Mouse (Mus musculus) E14TG2a.4 (cell line): ENCODE measurements around the gene Specc1.
A peak's percentile ranks its signal among the peaks of the same experiment; 100 is the strongest.

Experiments used
- H3K27me3 ChIP-seq: 2 replicates; pipeline ENCODE4 v1.6.1; 2014; ENCODE audit warnings: low read length, control low read depth; ENCODE audit not compliant: insufficient read depth
- H3K36me3 ChIP-seq: 2 replicates; pipeline ENCODE4 v1.6.1; 2014; ENCODE audit warnings: low read length, control low read depth; ENCODE audit not compliant: insufficient read depth
- H3K4me1 ChIP-seq: replicated peaks from 2 replicates; pipeline ENCODE4 v1.6.1; 2014; ENCODE audit warnings: low read depth, low read length, control low read depth
- H3K4me3 ChIP-seq: replicated peaks from 2 replicates; pipeline ENCODE4 v1.5.1; 2014; ENCODE audit warnings: mild to moderate bottlenecking, low read length
- H3K9me3 ChIP-seq: 2 replicates; pipeline ENCODE4 v1.6.1; 2014; ENCODE audit warnings: low read length, control low read depth
- CTCF ChIP-seq: conservative IDR thresholded peaks from 2 replicates; pipeline ENCODE4 v1.5.1; 2014; ENCODE audit warnings: low read length
- NANOG ChIP-seq: IDR thresholded peaks from 2 replicates; pipeline ENCODE4 v1.6.1; 2014; ENCODE audit warnings: borderline replicate concordance, low read length, mixed read lengths
- POU5F1 ChIP-seq: IDR thresholded peaks from 2 replicates; pipeline ENCODE4 v1.6.1; 2014; ENCODE audit warnings: low read length, borderline replicate concordance

Gene Specc1

DNA sequence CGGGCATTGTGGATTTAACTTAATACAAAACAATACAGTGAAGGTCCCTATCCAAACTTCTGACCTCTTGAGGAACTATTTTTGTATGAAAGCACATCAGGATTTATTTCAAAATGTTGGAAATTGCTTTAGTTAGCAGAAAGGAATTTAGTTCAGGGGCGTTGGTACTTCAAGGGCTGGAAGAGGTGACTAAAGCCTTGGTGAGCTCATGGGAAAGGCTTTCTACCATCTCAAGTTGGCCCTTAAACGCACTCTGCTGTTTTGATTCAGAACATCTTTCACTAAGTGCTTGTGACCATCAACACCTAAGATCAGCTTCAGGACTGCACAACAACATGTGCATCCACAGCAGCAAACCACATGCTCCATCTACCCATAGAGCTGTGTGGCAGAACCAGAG is 191.5 kb downstream of the Specc1 start:
- no peaks in the 10 kb centered on the region for H3K4me1 ChIP-seq
- TF ChIP-seq POU5F1 (no peak), NANOG (no peak), CTCF (no peak)
- no peak overlapping the region for H3K4me3 ChIP-seq
- no peaks in the 10 kb centered on the region for H3K9me3 ChIP-seq
- H3K36me3 ChIP-seq, result no peaks in the 10 kb centered on the region
- no peaks in the 10 kb centered on the region for H3K27me3 ChIP-seq

DNA sequence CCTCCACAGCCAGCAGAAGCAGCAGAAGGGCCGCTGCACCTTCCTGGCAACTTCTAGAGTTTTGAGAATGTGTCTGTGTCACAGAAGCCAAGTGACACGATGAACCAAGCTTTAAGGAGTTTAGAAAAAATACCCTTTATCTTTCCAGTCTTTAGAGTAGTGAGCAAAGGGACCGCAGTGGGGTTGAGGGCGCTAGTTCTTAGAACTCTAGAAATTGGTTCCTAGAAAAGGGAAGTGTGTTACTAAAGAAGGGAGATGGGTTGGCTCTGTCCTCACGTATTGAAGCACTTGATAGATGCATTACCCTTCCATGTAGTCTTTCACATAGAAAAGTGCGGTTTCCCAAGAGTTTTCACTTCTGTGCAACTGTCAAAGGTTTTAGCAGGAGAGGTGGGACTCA is 191.9 kb downstream of the Specc1 start:
- no peaks in the 10 kb centered on the region for H3K27me3 ChIP-seq
- H3K4me1 ChIP-seq, result no peaks in the 10 kb centered on the region
- TF ChIP-seq NANOG (no peak), POU5F1 (no peak), CTCF (no peak)
- no peak overlapping the region for H3K4me3 ChIP-seq
- no peaks in the 10 kb centered on the region for H3K36me3 ChIP-seq
- no peaks in the 10 kb centered on the region for H3K9me3 ChIP-seq

DNA sequence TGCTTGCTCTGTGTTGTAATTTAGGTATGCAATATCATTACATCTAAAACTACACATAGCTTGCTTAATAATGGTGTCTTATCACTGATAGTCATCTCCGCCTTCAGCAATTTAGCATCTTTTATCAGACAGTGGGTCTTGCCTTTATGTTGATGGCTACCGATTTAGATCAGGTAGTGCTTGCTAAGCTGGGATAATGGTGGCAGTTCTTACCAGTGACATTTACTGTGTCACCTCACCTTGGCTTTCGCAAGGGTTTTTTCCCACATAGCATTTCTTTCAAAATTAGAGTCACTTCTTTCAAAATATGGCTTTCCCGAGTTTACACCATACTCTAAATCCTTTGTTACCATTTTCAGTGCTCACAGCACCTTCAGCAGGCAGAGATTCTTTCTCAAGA is 196.5 kb downstream of the Specc1 start:
- Histone ChIP-seq H3K4me3 (no peak overlapping the region), H3K9me3 (no peaks in the 10 kb centered on the region), H3K36me3 (no peaks in the 10 kb centered on the region), H3K27me3 (no peaks in the 10 kb centered on the region), H3K4me1 (no peaks in the 10 kb centered on the region)
- TF ChIP-seq CTCF (no peak), POU5F1 (no peak), NANOG (no peak)

DNA sequence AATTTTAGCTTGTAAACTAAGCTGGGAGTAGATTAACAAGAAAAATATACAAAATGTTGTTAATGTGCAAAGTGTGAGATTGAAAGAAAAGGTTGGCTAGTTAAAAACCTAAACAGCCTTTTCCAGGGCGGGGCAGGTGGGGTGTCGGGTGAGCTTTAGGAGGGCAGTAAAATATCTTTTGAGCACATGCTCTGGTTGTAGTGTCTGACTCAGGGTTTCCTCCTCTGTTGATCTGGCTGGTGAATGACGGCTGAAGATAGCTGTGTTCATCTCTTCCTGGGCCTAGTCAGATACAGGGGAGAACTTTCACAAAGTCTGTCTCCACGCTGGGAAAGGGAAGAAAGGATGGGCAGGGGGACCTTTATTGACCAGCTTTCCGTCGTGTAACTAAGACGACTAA is 203.2 kb downstream of the Specc1 start:
- H3K4me3 ChIP-seq, result no peak overlapping the region
- TF ChIP-seq CTCF, result no peak
- no peak for TF ChIP-seq NANOG
- no peak for TF ChIP-seq POU5F1
- H3K9me3 ChIP-seq, result no peaks in the 10 kb centered on the region
- H3K36me3 ChIP-seq, result no peaks in the 10 kb centered on the region
- no peaks in the 10 kb centered on the region for H3K27me3 ChIP-seq
- no peaks in the 10 kb centered on the region for H3K4me1 ChIP-seq

DNA sequence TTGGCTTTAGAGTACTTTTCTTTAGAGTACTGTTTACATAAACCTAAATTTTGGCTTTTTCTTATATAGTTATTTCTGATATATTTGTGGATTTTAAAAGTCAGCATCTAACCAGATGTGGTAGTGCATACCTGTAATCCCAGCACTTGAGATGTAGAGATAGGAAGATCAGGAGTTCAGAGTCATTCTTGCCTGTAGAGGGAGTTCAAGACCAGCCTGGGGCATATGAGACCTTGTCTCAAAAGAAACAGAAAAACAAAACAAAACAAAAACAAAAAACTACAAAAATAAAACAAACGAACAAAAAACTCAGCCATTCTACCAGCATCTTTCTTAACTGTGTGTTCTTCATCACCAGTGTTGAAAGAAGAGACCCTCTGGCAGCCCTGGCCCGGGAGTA is 204.9 kb downstream of the Specc1 start:
- H3K27me3 ChIP-seq, result no peaks in the 10 kb centered on the region
- no peaks in the 10 kb centered on the region for H3K4me1 ChIP-seq
- no peak for TF ChIP-seq POU5F1
- TF ChIP-seq NANOG, result no peak
- no peak for TF ChIP-seq CTCF
- no peaks in the 10 kb centered on the region for H3K9me3 ChIP-seq
- H3K4me3 ChIP-seq, result no peak overlapping the region
- H3K36me3 ChIP-seq, result no peaks in the 10 kb centered on the region

DNA sequence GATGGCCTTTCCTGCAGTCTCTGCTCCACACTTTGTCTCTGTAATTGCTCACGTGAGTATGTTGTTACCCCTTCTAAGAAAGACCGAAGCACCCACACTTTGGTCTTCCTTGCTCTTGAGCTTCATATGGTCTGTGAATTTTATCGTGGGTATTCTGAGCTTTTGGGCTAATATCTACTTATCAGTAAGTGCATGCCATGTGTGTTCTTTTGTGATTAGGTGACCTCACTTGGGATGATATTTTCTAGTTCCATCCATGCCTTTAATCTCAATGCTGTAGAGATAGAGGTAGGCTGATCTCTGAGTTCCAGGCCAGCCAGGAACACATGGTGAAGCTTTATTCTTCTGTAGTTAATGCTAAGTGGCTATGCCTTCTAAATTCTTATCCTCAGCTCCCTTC is 207.8 kb downstream of the Specc1 start:
- Histone ChIP-seq H3K27me3 (no peaks in the 10 kb centered on the region), H3K4me3 (no peak overlapping the region), H3K4me1 (peaks cover 21% of the 10 kb centered on the region), H3K36me3 (no peaks in the 10 kb centered on the region), H3K9me3 (no peaks in the 10 kb centered on the region)
- no peak for TF ChIP-seq POU5F1
- no peak for TF ChIP-seq CTCF
- TF ChIP-seq NANOG, result no peak

DNA sequence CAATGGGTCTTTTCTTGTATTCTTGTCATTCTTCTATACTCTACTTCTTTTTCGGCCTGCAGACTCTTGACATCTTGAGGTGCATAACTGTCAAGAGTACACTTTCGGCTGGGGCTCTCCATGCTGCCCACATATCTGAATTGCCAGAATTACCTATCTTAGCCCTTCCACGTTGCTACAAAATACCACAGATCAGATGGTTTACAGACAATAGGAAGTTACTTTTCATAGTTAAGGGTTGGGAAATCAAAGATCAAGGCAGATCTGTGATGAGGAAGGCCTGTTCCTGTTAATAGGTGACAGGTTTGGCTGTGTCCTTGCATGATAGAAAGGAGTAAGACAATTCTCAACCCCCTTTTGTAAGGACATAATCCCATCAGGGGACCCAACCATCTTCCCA is 209.9 kb downstream of the Specc1 start:
- Histone ChIP-seq H3K36me3 (0 out of 2 replicates have a peak, but pooled peaks cover 5% of the 10 kb centered on the region), H3K4me3 (no peak overlapping the region), H3K4me1 (peaks cover 23% of the 10 kb centered on the region), H3K27me3 (no peaks in the 10 kb centered on the region), H3K9me3 (no peaks in the 10 kb centered on the region)
- TF ChIP-seq NANOG, result no peak
- no peak for TF ChIP-seq CTCF
- no peak for TF ChIP-seq POU5F1

DNA sequence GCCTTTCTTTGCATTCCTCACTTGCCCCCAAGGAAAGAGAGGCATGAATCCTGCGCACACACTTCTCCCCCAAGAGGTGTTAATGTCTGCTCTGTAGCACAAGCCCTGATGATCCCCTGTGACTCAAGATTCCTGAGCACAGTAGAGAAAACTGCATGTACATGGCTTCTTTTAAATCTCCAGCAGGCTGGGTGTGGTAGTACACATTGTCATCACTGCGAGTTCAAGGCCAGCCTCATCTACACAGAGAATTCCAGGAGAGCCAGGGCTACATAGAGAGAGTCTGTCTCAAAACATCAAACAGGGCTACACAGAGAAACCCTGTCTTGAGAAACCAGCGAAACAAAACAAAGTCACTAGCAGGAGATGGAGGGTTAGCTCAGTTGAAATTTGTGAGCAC is 211.6 kb downstream of the Specc1 start:
- Histone ChIP-seq H3K36me3 (0 out of 2 replicates have a peak, but pooled peaks cover 5% of the 10 kb centered on the region), H3K4me3 (0 out of 2 replicates have a peak overlapping the region, but pooled peaks have one; percentile 3), H3K27me3 (no peaks in the 10 kb centered on the region), H3K9me3 (no peaks in the 10 kb centered on the region), H3K4me1 (peaks cover 25% of the 10 kb centered on the region)
- TF ChIP-seq CTCF, result no peak
- TF ChIP-seq POU5F1, result no peak
- TF ChIP-seq NANOG, result no peak

DNA sequence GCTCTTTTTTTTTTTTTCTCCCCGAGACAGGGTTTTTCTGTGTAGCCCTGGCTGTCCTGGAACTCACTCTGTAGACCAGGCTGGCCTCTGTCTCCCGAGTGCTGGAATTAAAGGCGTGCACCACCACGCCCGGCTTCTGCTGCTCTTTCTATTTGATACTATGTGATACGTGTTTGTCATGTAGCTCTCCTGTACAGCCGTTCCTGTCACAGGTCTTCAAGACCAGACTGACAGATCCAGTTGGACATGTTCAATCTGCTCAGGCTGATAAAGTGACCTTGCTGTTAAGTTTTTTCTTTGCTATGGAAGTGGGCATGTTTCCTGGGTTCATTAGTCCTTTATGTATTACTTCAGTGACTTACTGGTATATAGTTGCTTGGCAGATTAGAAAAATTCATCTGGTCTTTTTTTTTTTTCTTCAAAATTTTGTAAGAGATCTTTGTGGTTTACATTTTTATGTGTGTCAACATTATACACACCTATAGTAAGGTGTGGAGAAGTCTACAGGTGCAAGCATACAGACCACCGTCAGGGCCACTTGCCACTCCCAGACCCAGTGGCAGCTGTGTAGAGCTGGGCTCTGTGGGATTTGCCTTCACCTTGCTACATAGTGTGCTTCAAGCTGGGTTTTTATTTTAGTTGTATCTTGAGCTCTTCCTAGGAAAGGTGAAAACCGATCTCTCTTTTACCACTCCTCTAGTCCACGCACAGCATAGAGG is 221.0 kb downstream of the Specc1 start:
- TF ChIP-seq POU5F1 (no peak), NANOG (no peak), CTCF (no peak)
- H3K4me3 ChIP-seq, result no peak overlapping the region
- no peaks in the 10 kb centered on the region for H3K27me3 ChIP-seq
- H3K9me3 ChIP-seq, result no peaks in the 10 kb centered on the region
- no peaks in the 10 kb centered on the region for H3K36me3 ChIP-seq
- peaks cover 15% of the 10 kb centered on the region for H3K4me1 ChIP-seq
